Mouse (Mus musculus): ENCODE results near the gene Gsta1.
"Not testable (repeated sequence)": the region's sequence is repeated elsewhere in the genome, so short reads cannot be mapped to it uniquely, and the experiment has no call there.

Gene Gsta1

GRCm38 (mm10) chr9:78230461-78230860, at the start of gene Gsta1:
Gene Gsta1, plus strand, starts transcription at chr9:78230656.
- not testable (repeated sequence) for DNase-seq (ENCODE audit: low read depth, low spot score)

DNA sequence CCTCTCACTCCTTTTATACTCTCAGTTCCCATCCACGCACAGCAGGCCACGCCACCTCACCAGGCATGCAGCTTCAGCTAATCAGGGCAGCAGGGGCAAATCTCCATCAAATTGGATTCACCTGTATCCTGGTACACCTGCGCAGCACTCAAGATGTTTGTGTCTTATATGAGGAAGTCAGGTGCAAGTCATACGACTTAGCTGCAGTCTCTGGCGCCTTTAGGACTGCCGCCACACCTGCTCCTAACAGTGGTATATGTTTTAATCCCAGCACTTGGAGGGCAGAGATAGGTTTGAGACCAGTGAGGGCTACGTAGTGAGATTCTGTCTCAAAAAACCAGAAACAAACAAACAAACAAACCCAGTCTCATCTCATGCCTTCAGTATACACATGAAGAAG, 48.0 kb upstream of the Gsta1 start, which contains the start of gene Gsta4:
Gsta4 (plus strand) TSS at position 301 of the 400 bp plus-strand sequence.
- not testable (repeated sequence) for DNase-seq (ENCODE audit: low read depth, low spot score)

DNA sequence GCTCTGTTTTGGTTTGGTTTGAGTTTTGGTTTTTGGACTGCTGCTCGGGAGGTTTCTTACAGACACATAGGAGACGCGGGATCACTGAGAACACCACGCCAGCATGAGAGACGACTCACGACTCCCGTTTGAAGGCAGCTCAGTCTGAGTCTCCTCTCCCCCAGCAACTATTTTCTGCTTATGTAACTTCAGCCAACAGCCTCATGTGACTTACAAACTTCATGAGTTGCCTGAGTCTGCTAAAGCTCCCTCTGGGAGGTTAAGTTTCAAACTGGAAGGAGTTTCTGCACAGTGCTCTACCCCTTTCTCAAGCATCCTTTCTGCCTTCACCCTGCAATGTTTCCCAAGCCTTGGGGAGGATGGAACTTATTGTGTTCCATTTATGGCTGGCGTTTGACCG, 44.8 kb upstream of the Gsta1 start:
- DNase-seq (ENCODE audit: low read depth, low spot score) = peak; percentile 63

DNA sequence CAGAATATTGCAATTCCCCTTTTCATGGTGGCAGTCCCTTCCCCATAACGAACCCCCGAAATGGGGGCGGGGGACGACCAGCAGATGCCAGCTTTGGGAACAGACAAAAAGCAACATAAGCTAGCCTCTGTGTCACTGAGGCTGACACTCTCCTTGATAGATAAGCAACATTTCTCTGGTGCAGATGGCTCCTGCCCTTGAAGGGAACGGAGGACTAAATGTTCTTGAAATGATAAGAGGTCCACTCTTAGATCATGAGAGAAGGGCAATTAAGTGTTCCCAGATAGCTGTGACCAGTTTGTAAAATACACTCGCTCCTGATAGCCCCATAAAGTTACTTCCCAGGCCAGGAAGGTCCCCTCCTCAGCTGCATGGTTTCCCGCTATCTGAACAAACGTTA, 41.5 kb upstream of the Gsta1 start:
- no peak for DNase-seq (ENCODE audit: low read depth, low spot score)

DNA sequence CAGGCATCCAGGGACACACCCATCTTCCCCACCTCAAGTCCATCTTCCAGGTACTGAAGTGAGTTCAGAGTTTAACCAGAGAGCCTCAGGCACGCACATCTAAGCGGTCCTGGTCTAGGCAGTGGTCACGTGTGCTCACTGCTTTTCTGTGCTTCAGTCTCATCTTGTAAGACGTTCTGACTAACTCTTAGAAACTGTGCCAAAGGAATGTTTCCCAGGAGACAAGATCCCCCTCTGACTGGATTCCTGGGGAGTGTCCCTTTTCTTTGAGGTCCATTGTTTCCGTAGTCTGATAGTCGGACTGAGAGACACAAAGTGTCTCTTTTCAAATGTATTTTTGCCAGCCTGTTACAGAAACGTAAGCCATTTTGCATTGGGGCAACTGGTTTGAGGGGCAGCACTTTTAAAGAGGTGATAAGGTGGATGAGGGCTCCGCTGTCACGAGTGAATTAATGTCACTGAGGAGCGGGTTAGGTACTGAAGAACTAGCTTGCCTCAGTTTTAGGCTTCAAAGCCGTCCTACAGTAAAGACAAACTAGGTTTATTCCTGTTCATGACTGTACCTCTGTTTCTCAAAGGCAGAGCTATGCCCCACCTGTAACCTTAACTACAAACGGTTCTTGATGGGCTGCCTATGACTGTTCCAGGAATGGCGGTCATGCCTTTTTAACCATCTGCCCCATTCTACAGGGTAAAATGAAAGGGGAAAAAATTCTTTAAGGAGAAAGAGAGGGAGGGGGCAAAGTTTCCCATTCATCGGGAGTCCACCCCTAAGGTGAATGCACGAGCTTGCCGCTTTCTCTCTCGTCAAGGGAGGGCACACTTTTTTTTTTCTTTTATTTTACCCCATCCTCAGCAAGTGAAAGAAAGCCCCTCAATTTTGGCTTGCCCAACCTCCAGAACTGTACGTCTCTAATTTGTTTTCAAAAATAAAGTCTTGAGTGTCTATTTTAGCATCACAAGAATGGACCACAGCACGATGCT, 39.5 kb upstream of the Gsta1 start:
- DNase-seq (ENCODE audit: low read depth, low spot score) = no peak

DNA sequence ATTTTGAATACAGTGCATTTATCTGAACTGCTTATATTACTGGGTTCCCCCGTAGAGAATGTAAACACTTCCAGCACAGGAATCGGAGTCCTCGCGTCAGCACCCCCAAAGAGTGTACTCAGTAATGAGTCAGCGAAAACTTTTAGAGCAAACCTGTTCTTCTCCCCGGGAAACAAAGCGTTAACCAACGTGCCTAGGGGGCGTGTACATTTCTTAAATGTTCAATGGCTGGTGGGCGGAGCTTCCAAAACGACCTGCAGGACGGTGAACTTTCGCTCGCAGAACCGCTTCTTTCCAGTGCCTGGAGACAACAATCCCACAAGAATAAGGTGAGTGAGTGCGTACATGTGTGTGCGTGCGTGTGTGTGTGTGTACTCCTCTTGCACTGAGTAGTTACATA, 38.7 kb upstream of the Gsta1 start:
- peak; percentile 27 for DNase-seq (ENCODE audit: low read depth, low spot score)

DNA sequence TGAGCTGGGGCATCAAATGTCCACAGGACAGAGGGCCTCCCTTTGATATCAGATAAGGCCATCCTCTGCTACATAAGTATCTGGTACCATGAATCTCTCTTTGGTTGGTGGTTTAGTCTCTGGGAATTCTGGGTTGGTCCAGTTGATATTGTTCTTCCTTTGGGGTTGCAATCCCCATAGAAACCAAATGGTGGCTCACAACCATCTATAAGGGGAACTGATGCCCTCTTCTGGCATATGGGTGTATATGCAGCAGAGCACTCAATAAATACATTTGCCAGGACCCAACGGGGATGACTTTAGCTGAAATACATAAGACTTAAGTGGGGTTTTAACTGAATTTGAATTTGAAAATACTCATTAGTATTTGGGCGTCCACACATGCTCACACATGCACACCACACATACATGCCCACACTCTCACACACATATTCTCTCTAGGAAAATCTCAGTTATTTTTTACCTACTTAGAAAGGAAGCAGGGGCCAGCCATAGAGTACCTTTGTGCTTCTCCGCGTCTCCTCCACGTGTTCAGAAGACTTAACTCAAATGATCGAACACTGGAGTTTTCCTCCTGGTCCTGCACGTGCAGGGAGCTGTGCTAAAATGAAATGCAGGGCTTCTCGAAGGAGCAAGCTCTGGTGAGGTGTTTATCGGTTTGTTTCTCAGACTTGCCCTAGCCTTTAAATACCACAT, 36.4 kb upstream of the Gsta1 start:
- peak; percentile 63 for DNase-seq (ENCODE audit: low read depth, low spot score)

DNA sequence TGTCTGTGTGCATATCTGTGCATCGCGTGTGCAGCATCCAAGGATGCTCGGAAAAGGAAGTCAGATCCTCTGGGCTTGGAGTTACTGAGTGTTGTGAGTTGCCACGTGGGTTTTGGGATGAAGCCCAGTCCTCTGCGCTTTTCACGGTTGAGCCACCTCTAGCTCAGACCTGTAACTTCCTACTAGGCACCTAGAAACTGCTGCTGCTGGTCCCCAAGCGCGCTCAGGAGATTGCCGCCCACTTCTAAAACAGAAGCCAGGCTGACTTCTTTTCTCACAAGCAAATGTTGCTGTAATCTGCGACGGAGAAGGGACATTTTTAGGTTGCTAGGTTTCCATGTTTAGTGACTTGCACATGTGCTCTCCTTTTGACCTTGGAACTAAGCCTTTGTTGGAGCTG, 35.4 kb upstream of the Gsta1 start:
- DNase-seq (ENCODE audit: low read depth, low spot score) = no peak

- DNase-seq (ENCODE audit: low read depth, low spot score) = no peak
These were observed 32.7 kb upstream of the Gsta1 start for GRCm38 (mm10) chr9:78197801-78198200.

- DNase-seq (ENCODE audit: low read depth, low spot score) = no peak
These were observed 26.3 kb upstream of the Gsta1 start for GRCm38 (mm10) chr9:78204194-78204593.

DNA sequence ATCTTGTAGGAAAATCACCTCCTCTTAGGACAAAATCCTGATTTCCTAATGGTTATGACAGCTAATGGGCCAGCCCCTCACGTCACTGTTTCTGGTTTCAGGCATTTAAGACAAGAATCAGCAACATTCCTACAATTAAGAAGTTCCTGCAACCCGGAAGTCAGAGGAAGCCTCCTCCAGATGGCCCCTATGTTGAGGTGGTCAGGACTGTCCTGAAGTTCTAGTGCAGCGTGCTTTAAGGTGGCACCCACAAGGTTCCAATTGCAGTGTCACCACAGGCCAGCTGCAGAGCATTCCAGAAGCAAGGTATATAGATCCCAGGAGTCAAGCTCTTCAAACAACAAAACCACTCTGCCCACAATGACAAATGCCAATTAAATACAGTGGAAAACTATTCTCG, 21.5 kb upstream of the Gsta1 start:
- no peak for DNase-seq (ENCODE audit: low read depth, low spot score)

DNA sequence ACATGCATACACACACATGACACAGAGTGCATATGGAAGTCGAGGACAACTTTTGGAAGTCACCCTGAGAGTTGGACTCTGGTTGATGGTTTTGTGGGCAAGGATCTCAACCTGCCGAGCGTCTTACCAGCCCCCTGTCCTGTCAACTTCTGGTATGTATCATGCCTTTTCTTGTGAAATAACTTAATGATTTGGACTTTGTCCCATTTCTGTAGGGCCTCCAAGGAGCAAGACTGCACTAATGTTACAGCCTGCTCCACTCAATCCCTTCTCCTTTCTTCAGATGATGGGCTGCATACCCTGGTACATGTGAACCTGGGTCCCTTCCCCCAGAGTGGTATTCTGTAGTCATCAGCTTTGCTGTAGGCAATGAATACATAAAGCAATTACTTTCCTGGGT, 20.4 kb upstream of the Gsta1 start:
- no peak for DNase-seq (ENCODE audit: low read depth, low spot score)

DNA sequence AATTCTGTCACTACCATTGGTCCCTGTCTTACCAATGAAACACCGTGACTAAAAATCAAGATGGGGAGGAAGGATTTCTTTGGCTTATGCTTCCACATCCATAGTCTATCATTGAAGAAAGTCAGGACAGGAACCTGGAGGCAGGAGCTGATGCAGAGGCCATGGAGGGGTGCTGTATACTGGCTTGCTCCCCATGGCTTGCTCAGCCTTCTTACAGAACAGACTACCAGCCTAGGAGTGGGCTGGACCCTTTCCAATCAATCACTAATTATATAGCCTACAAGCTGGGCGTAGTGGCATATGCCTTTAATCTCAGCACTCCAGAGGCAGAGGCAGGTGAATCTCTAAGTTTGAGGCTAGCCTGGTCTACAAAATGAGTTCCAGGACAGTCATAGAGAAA, 19.6 kb upstream of the Gsta1 start:
- DNase-seq (ENCODE audit: low read depth, low spot score) = no peak

DNA sequence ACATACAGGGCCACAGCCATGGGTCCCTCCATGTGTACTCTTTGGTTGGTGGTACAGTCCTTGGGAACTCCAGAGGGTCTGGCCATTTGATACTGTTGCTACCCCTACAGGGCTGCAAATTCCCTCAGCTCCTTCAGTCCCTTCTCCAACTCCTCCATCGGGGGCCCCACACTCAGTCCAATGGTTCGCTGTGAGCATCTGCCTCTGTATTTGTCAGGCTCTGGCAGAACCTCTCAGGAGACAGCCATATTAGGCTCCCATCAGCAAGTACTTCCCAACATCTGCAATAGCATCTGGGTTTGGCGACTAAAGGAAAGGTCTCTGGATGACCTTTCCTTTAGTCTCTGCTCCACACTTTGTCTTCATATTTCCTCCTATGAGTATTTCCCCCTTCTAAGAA, 18.9 kb upstream of the Gsta1 start:
- DNase-seq (ENCODE audit: low read depth, low spot score) = no peak

- no peak for DNase-seq (ENCODE audit: low read depth, low spot score)
These were observed 18.0 kb upstream of the Gsta1 start for GRCm38 (mm10) chr9:78212341-78213049.

DNA sequence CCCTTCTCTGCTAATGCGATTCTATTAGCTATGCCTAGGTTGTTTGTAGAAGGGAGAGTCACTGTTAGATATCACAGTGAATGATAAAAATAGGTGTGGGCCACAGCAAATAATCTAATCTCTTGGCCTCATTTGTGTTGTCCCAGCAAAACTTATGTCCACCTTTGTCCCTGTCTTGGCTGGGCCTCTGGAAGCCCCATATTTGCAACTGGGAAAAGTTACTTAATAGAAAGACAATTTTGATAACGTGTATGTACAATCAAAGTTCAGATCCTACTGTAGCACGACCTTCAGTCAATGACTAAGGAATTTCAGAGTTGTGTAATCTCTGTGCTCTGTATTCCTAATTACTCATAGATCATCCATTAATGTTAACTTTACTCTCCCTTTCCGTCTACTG, 13.4 kb upstream of the Gsta1 start:
- DNase-seq (ENCODE audit: low read depth, low spot score) = no peak

- DNase-seq (ENCODE audit: low read depth, low spot score) = no peak
These were observed 7.8 kb upstream of the Gsta1 start for GRCm38 (mm10) chr9:78222616-78223015.

- no peak for DNase-seq (ENCODE audit: low read depth, low spot score)
These were observed 7.1 kb upstream of the Gsta1 start for GRCm38 (mm10) chr9:78223221-78223902.

DNA sequence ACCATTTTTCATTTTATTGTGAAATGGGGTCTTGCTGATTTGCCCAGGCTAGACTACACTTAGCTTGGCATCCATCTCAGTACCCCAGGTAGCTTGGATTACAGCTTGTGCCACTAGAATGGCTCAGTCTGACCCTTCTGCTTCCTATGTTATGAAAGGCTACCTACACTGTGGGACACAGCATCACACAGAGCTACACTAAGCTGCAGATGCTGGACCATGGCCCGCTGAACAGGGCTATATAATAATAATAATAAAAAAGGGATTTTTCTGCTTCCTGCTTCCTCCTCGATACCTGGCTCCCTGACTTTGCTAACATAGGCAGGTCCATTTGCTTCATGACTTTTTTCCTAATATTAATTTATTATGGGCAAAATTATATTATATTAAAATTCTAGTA, 6.0 kb upstream of the Gsta1 start:
- DNase-seq (ENCODE audit: low read depth, low spot score) = no peak

DNA sequence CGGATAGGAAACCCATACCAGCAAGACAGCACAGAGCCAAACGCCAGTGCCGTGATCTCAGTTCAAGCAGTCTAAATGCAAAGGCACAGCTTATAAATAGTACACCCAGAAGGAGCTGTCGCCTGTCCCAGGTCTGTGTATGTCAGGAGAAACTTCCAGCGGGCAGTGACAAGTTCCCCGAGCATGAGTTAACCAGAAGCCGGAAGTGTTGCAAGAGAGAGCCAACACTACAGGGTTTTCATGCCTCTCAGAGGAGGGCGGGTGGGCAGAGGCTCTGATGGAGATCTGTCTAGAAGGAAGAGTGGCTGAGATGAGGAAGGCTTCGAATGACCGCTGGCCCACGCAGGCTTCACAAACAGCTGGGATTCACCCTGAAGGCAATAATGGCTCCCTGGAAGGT, 5.2 kb upstream of the Gsta1 start:
- DNase-seq (ENCODE audit: low read depth, low spot score) = peak; percentile 31

DNA sequence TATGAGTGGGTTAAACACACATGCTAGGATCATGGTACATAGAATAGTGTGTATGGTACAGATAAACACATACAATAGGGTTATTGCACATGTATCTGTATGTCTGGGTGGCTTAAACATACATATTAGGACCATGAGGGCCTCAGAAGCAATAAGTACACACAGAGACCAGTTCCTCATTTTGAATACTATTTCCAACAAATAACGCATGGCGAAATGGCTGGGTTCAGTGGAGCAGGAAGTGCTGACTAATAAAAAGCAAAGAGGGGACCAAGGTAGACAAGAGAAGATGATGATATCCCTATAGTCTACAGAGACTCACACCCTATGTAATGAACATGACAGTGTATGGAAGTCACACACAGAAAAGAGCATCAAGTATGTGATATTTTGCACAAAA, 2.3 kb upstream of the Gsta1 start:
- no peak for DNase-seq (ENCODE audit: low read depth, low spot score)

- DNase-seq (ENCODE audit: low read depth, low spot score) = not testable (repeated sequence)
These were observed 798 bp upstream of the Gsta1 start for GRCm38 (mm10) chr9:78229658-78230057.
